In genomic region chr1:170502491-170503276, GRCm38 (mm10) we compare ENCODE assay signal across 11 mouse cellular contexts.
DNase-seq lines count a peak whose midpoint lies in the region; ATAC-seq lines count a peak whose summit lies in the region.
"Had no signal": no experiment of that assay in that cellular context is flagged by ENCODE, and none has a peak within 500 bp of the region (broad histone marks: within the 10 kb centered on the region; RNA-seq: fewer than 3 reads in every experiment).

No protein-coding gene starts in this region.

- no peak for ATAC-seq in heart, embryonic 15.5 days (replicated peaks; ENCODE audit: insufficient number of reproducible peaks, insufficient read depth, low FRiP score, low read depth)
- peak; percentile 10; the same call in 1 of the 2 replicates for ATAC-seq in hindbrain, embryonic 14.5 days (ENCODE audit: low FRiP score)

- no peaks in the 10 kb centered on the region for H3K36me3 ChIP-seq in heart, embryonic 15.5 days
- H3K36me3 ChIP-seq in hindbrain, embryonic 14.5 days (replicated peaks; ENCODE audit: control insufficient read depth, insufficient read depth): no peaks in the 10 kb centered on the region
- H3K36me3 ChIP-seq: embryonic facial prominence, embryonic 15.5 days; liver, embryonic 15.5 days had no signal

- peaks cover 74% of the 10 kb centered on the region for H3K4me1 ChIP-seq in heart, embryonic 15.5 days (replicated peaks)
- peaks cover 14% of the 10 kb centered on the region for H3K4me1 ChIP-seq in hindbrain, embryonic 14.5 days (replicated peaks; ENCODE audit: control insufficient read depth, insufficient read depth, low read length)

- no peaks in the 10 kb centered on the region for H3K9me3 ChIP-seq in heart, embryonic 15.5 days (replicated peaks)
- no peaks in the 10 kb centered on the region for H3K9me3 ChIP-seq in hindbrain, embryonic 14.5 days (ENCODE audit: control insufficient read depth, low read length)
- H3K9me3 ChIP-seq: embryonic facial prominence, embryonic 15.5 days; liver, embryonic 15.5 days had no signal

- 25% methylated on average over 11 of the region's 11 CpGs for WGBS in heart, embryonic 15.5 days
- 24% methylated on average over 11 of the region's 11 CpGs for WGBS in hindbrain, embryonic 14.5 days

- no peak overlapping the region; the same call in 1 of the 2 replicates for H3K9ac ChIP-seq in heart, embryonic 15.5 days
- H3K9ac ChIP-seq in hindbrain, embryonic 14.5 days: no peak overlapping the region; the same call in 1 of the 2 replicates
- H3K9ac ChIP-seq: embryonic facial prominence, embryonic 15.5 days; liver, embryonic 15.5 days had no signal

- peak overlapping the region; percentile 56 for H3K27ac ChIP-seq in heart, embryonic 15.5 days
- no peak overlapping the region for H3K27ac ChIP-seq in hindbrain, embryonic 14.5 days
- H3K27ac ChIP-seq: embryonic facial prominence, embryonic 15.5 days; liver, embryonic 15.5 days had no signal

- H3K4me2 ChIP-seq in heart, embryonic 15.5 days: 0 out of 2 replicates have a peak overlapping the region, but pooled peaks have one; percentile 8
- H3K4me2 ChIP-seq in hindbrain, embryonic 14.5 days (replicated peaks): no peak overlapping the region
- H3K4me2 ChIP-seq: embryonic facial prominence, embryonic 15.5 days; liver, embryonic 15.5 days had no signal

- no peak for DNase-seq in heart, adult 8-10 months (ENCODE audit: low spot score)
- DNase-seq in right cerebral cortex, postnatal 14 days: peak; percentile 21
- DNase-seq in right cerebral cortex, postnatal 36 days (ENCODE audit: low spot score in 2 of 2): no peak
- no peak for DNase-seq in hindbrain, embryonic 14.5 days (ENCODE audit: low spot score)
- no peak for DNase-seq in frontal cortex, postnatal 10 days (ENCODE audit: low spot score in 2 of 2)
- DNase-seq in lung, postnatal 36 days: no peak
- DNase-seq: layer of hippocampus, postnatal 36 days had no signal

- H3K4me3 ChIP-seq in heart, embryonic 15.5 days: no peak overlapping the region
- H3K4me3 ChIP-seq in hindbrain, embryonic 14.5 days (replicated peaks; ENCODE audit: low read length): no peak overlapping the region
- H3K4me3 ChIP-seq: embryonic facial prominence, embryonic 15.5 days; liver, embryonic 15.5 days; myocyte had no signal

- no peaks in the 10 kb centered on the region for H3K27me3 ChIP-seq in heart, embryonic 15.5 days
- no peaks in the 10 kb centered on the region for H3K27me3 ChIP-seq in hindbrain, embryonic 14.5 days (ENCODE audit: control insufficient read depth, insufficient read depth, low read length)
- H3K27me3 ChIP-seq: embryonic facial prominence, embryonic 15.5 days; liver, embryonic 15.5 days had no signal
